Mouse (Mus musculus) hindbrain, embryonic 11.5 days (tissue): ENCODE measurements at regions not wholly inside any gene's neighbourhood (a gene's known extent, or its start where the extent isn't known, plus 50 kb on each side); places are given as distances from the start of the nearest gene placed in this dataset.

Experiments used
- ATAC-seq: fragments of 200-750 bp; cut with Nextera tagmentation; 2 replicates; pipeline ENCODE4 v1.8.0; 2017; ENCODE audit warnings: mild to moderate bottlenecking, moderate TSS enrichment, moderate library complexity; ENCODE audit not compliant: low FRiP score
- DNase-seq: peaks from one replicate; pipeline ENCODE4 v3.0.0-alpha.2; 2015; ENCODE audit warnings: low spot score
- H3K27ac ChIP-seq: fragments of 300-500 bp; sonication (generic); 2 replicates; pipeline ENCODE4 v1.5.1; 2014; ENCODE audit warnings: mild to moderate bottlenecking, low read depth, low read length
- H3K27me3 ChIP-seq: fragments of 300-500 bp; sonication (generic); 2 replicates; pipeline ENCODE4 v1.6.1; 2014; ENCODE audit warnings: mild to moderate bottlenecking, low read length, moderate library complexity, mixed read lengths; ENCODE audit not compliant: control insufficient read depth, insufficient read depth
- H3K36me3 ChIP-seq: fragments of 300-500 bp; sonication (generic); 2 replicates; pipeline ENCODE4 v1.6.1; 2014; ENCODE audit warnings: mild to moderate bottlenecking, low read length, moderate library complexity, mixed read lengths; ENCODE audit not compliant: control insufficient read depth, insufficient read depth
- H3K4me1 ChIP-seq: fragments of 300-500 bp; sonication (generic); replicated peaks from 2 replicates; pipeline ENCODE4 v1.6.1; 2014; ENCODE audit warnings: low read length, mixed read lengths; ENCODE audit not compliant: control insufficient read depth, insufficient read depth
- H3K4me2 ChIP-seq: fragments of 300-500 bp; sonication (generic); replicated peaks from 2 replicates; pipeline ENCODE4 v1.6.1; 2014; ENCODE audit warnings: mild to moderate bottlenecking, low read depth, low read length
- H3K4me3 ChIP-seq: fragments of 300-500 bp; sonication (generic); 2 replicates; pipeline ENCODE4 v1.5.1; 2014; ENCODE audit warnings: low read depth, low read length
- H3K9ac ChIP-seq: fragments of 300-500 bp; sonication (generic); 2 replicates; pipeline ENCODE4 v1.6.1; 2014; ENCODE audit warnings: low read depth, low read length
- H3K9me3 ChIP-seq: fragments of 300-500 bp; sonication (generic); 2 replicates; pipeline ENCODE4 v1.6.1; 2016; ENCODE audit warnings: low read length; ENCODE audit not compliant: control insufficient read depth
- WGBS: fragments of 180-500 bp; shearing (Covaris S2); extraction: QIAGEN DNeasy Blood & Tissue Kit; methylation state at CpG from one replicate; pipeline ENCODE4 v1.1.7; 2014; 5-methylcytosine and 5-hydroxymethylcytosine counted together

DNA sequence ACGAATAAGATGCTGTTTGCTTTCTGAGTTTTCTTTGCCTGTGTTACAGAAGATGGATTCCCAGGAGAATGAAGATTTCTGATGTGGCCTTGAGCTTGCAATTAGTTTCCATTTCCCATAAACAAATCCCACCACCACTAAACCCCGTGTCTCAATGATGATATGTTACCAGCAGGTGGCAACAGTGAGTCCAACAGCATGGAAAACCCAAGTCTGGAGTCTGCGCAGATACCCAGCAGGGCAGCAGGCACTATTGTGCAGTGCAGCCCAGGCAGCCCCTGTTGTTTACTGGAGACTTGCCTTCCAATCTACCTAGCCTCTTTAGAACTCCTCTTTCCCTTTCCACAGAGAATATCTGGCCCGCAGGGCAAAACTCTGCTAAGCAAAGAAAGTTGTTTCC is 62.7 kb downstream of the Bmp2 start:
- Histone ChIP-seq H3K9me3 (no peaks in the 10 kb centered on the region), H3K27me3 (no peaks in the 10 kb centered on the region), H3K4me3 (no peak overlapping the region), H3K36me3 (no peaks in the 10 kb centered on the region), H3K27ac (no peak overlapping the region), H3K4me2 (no peak overlapping the region), H3K9ac (no peak overlapping the region), H3K4me1 (no peaks in the 10 kb centered on the region)
- DNase-seq (peak; percentile 75), ATAC-seq (peak; percentile 74)
- 28% methylated on average over 4 of the region's 4 CpGs for WGBS

DNA sequence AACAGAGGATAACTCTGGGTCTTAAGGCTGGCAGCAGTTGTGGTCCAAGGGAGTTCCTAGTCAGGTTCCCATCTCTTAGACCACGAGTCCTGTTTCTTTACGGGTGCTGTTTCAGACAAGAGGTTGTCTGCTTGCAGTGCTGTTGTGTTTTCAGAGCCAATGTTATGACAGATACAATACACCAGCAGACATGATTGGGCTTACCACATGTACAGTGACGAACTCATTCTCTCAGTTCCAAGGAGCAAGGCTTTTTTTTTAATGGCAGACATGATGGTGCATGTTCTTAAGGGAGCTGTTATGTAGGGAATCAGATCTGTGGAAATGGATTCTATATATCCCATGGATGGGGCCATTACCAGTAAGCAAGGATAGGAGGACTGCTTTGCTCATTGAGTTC is 63.3 kb downstream of the Bmp2 start:
- no peak for ATAC-seq
- Histone ChIP-seq H3K4me1 (no peaks in the 10 kb centered on the region), H3K36me3 (no peaks in the 10 kb centered on the region), H3K9me3 (no peaks in the 10 kb centered on the region), H3K27me3 (no peaks in the 10 kb centered on the region), H3K4me3 (no peak overlapping the region), H3K9ac (no peak overlapping the region), H3K4me2 (no peak overlapping the region), H3K27ac (no peak overlapping the region)
- 87% methylated on average over 3 of the region's 3 CpGs for WGBS
- DNase-seq: no peak

GRCm38 (mm10) chr2:133617317-133617835 is 65.4 kb downstream of the Bmp2 start:
- no peaks in the 10 kb centered on the region for H3K27me3 ChIP-seq
- H3K9ac ChIP-seq: no peak overlapping the region
- ATAC-seq: no peak
- no peak for DNase-seq
- H3K9me3 ChIP-seq: no peaks in the 10 kb centered on the region
- no peak overlapping the region for H3K4me2 ChIP-seq
- no peak overlapping the region for H3K27ac ChIP-seq
- WGBS: 85% methylated on average over 3 of the region's 3 CpGs
- no peak overlapping the region for H3K4me3 ChIP-seq
- H3K36me3 ChIP-seq: no peaks in the 10 kb centered on the region
- H3K4me1 ChIP-seq: no peaks in the 10 kb centered on the region

- no peak for ATAC-seq
- Histone ChIP-seq H3K4me1 (no peaks in the 10 kb centered on the region), H3K4me2 (no peak overlapping the region), H3K9me3 (no peaks in the 10 kb centered on the region), H3K4me3 (no peak overlapping the region), H3K27me3 (no peaks in the 10 kb centered on the region), H3K36me3 (no peaks in the 10 kb centered on the region), H3K9ac (no peak overlapping the region), H3K27ac (no peak overlapping the region)
- 31% methylated on average over 2 of the region's 2 CpGs for WGBS
- no peak for DNase-seq
These were observed 70.6 kb downstream of the Bmp2 start for GRCm38 (mm10) chr2:133622523-133622922.

DNA sequence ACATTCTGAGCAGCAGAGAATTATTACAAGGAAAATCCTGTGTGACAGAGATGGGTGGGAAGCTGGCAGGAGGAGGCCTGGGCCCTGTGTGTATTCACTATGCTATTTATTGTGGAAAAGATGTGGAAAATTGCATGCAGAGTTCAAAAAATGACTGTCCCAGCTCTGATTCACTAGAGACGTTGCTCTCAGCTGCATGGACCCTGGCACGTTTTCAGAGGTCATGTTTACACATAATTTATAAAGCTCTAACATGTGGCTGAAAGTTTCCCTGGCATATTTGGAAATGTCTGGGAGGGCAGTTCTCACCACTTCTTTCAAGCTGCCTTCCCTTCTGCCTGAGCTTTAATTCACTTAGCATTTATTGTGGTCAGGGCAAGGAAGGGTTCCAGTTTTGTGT is 73.6 kb downstream of the Bmp2 start:
- ATAC-seq (no peak), DNase-seq (no peak)
- H3K27ac ChIP-seq: no peak overlapping the region
- no peaks in the 10 kb centered on the region for H3K4me1 ChIP-seq
- no peak overlapping the region for H3K4me2 ChIP-seq
- no peaks in the 10 kb centered on the region for H3K36me3 ChIP-seq
- H3K4me3 ChIP-seq: no peak overlapping the region
- H3K9me3 ChIP-seq: no peaks in the 10 kb centered on the region
- H3K9ac ChIP-seq: no peak overlapping the region
- WGBS: 60% methylated on average over 2 of the region's 2 CpGs
- no peaks in the 10 kb centered on the region for H3K27me3 ChIP-seq

GRCm38 (mm10) chr2:133628874-133629273 is 76.9 kb downstream of the Bmp2 start:
- no peak for ATAC-seq
- Histone ChIP-seq H3K4me2 (no peak overlapping the region), H3K27ac (no peak overlapping the region), H3K4me1 (no peaks in the 10 kb centered on the region), H3K9me3 (no peaks in the 10 kb centered on the region), H3K36me3 (no peaks in the 10 kb centered on the region), H3K27me3 (no peaks in the 10 kb centered on the region), H3K9ac (no peak overlapping the region), H3K4me3 (no peak overlapping the region)
- DNase-seq: no peak
- 83% methylated on average over 6 of the region's 6 CpGs for WGBS

- no peak for ATAC-seq
These were observed 83.5 kb downstream of the Bmp2 start for GRCm38 (mm10) chr2:133635434-133635833.

DNA sequence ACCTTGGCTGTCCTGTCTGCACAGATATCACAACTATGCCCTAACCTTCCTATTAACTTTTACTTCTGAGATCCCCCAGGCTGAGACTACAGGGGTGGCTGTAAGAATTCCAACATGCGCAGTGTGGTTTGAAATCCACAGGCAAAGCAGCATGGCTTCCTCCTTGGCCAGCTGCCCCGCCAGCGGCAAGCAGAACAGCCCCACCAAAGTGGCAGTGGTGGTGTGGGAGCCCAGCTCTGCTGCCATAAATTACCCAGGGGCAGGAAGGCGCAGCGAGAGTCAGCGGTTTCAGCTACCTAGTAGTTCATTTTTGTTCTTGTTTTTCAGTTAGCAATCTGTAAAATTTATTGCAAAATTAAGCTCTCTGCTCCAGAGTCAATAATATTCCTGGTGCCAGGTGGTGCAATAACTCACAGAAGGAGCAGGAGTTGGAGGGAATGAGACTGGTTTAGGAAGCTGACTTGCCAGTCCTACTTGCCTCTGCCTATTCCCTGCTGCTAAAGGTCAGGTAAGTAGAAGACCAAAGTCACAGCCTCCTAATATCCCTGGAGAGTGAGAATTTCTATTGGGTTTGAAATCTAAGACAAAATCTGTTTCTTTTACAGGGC is 98.0 kb downstream of the Bmp2 start:
- Histone ChIP-seq H3K9ac (no peak overlapping the region), H3K9me3 (no peaks in the 10 kb centered on the region), H3K27me3 (no peaks in the 10 kb centered on the region), H3K4me1 (no peaks in the 10 kb centered on the region), H3K4me2 (no peak overlapping the region), H3K36me3 (no peaks in the 10 kb centered on the region), H3K27ac (no peak overlapping the region), H3K4me3 (no peak overlapping the region)
- no peak for ATAC-seq
- no peak for DNase-seq
- WGBS: 83% methylated on average over 6 of the region's 6 CpGs

More at GRCm38 (mm10) chr2:133635434-133635833, 83.5 kb downstream of the Bmp2 start:
- DNase-seq: peak; percentile 28
- no peaks in the 10 kb centered on the region for H3K36me3 ChIP-seq
- no peaks in the 10 kb centered on the region for H3K4me1 ChIP-seq
- no peak overlapping the region for H3K4me3 ChIP-seq
- H3K27ac ChIP-seq: no peak overlapping the region
- H3K9ac ChIP-seq: no peak overlapping the region
- WGBS: 22% methylated on average over 1 of the region's 1 CpGs
- no peaks in the 10 kb centered on the region for H3K9me3 ChIP-seq
- no peak overlapping the region for H3K4me2 ChIP-seq
- no peaks in the 10 kb centered on the region for H3K27me3 ChIP-seq

DNA sequence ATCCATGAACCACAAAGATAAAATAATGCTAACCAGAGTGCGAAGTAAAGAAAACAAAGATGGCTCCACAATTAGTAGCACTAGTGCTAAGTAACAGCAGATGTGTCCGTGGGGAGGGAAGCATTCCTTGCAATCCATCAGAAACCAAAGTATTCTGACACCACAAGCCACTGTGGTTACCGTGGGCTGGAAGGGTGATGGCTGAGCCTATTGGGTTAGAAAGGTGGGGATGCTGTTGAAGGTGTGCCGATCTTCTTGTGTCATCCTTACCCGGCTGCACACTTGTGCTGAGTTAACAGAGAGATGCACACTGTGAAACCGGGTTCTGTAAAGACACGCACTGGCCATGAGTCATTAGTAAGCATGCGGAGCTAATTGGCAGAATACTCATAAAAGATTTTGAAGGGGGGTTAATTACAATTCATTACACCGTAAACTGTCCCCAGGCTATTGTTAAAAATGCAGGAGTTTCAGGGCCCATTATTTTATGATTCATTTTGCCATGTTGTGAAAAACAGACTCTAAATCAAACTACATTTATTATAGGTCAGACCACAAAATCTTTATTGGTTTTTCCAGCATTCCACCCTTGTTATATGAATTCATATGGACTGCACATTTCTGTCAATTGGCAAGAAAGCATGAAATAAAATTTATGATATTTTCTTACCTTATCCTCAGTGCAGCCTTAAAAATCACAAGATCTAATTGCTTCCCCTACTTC is 114.5 kb downstream of the Bmp2 start:
- ATAC-seq (no peak), DNase-seq (no peak)
- Histone ChIP-seq H3K4me3 (no peak overlapping the region), H3K27ac (no peak overlapping the region), H3K4me2 (no peak overlapping the region), H3K9me3 (no peaks in the 10 kb centered on the region), H3K4me1 (no peaks in the 10 kb centered on the region), H3K9ac (no peak overlapping the region), H3K36me3 (no peaks in the 10 kb centered on the region), H3K27me3 (no peaks in the 10 kb centered on the region)
- 85% methylated on average over 9 of the region's 9 CpGs for WGBS
